Mouse (Mus musculus) bone marrow macrophage, adult 2 months (primary cell): ENCODE data around the gene Trpc2.

Experiments used
- CTCF ChIP-seq: IDR thresholded peaks from 2 replicates; pipeline ENCODE4 v1.5.1; 2012; ENCODE audit warnings: low read depth, mild to moderate bottlenecking, low read length, moderate library complexity
- POLR2A ChIP-seq: IDR thresholded peaks from 2 replicates; pipeline ENCODE4 v1.6.1; 2012; ENCODE audit warnings: mild to moderate bottlenecking, low read depth, low read length, borderline replicate concordance

DNA sequence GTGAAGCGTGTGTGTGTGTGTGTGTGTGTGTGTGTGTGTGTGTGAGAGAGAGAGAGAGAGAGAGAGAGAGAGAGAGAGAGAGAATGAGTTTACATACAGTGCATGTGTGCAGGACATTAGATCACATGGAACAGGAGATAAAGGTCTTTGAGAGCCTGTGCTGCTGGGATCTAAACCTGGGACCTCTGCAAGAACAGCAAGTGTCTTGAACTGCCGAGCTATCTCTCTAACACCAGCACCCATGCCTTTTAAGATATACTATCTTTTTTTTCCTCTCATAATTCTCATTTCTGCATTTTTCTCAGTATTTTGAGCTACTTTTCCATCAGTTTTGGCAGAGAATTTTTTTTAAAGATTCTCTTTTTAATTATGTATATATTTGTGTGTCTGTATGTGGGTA lies 20.6 kb downstream of the Trpc2 start:
- no peak for TF ChIP-seq POLR2A
- TF ChIP-seq CTCF = no peak
